Mouse (Mus musculus) liver, embryonic 15.5 days (tissue): Measurements from ENCODE around the gene Nedd1. TPM values are rescaled to one million over a fixed set of nuclear protein-coding genes. Genes with fewer than 3 reads are reported as not detected.

Source experiments
- ATAC-seq: fragments of 200-750 bp; cut with Nextera tagmentation; 2 replicates; pipeline ENCODE4 v1.8.0; 2017; ENCODE audit warnings: moderate number of reproducible peaks, mild to moderate bottlenecking, moderate library complexity; ENCODE audit not compliant: insufficient read depth
- H3K27ac ChIP-seq: fragments of 300-500 bp; sonication (generic); replicated peaks from 2 replicates; pipeline ENCODE4 v1.5.1; 2015; ENCODE audit warnings: mild to moderate bottlenecking, inconsistent platforms
- H3K27me3 ChIP-seq: fragments of 300-500 bp; sonication (generic); 2 replicates; pipeline ENCODE4 v1.6.1; 2015; ENCODE audit warnings: mild to moderate bottlenecking, inconsistent platforms
- H3K36me3 ChIP-seq: fragments of 300-500 bp; sonication (generic); replicated peaks from 2 replicates; pipeline ENCODE4 v1.6.1; 2015; ENCODE audit warnings: moderate library complexity, mild to moderate bottlenecking, inconsistent platforms
- H3K4me1 ChIP-seq: fragments of 300-500 bp; sonication (generic); replicated peaks from 2 replicates; pipeline ENCODE4 v1.6.1; 2015; ENCODE audit warnings: inconsistent platforms
- H3K4me2 ChIP-seq: fragments of 300-500 bp; sonication (generic); 2 replicates; pipeline ENCODE4 v1.6.1; 2015; ENCODE audit warnings: moderate library complexity, mild to moderate bottlenecking, inconsistent platforms
- H3K4me3 ChIP-seq: fragments of 300-500 bp; sonication (generic); replicated peaks from 2 replicates; pipeline ENCODE4 v1.5.1; 2015; ENCODE audit warnings: mild to moderate bottlenecking, inconsistent platforms
- H3K9ac ChIP-seq: fragments of 300-500 bp; sonication (generic); 2 replicates; pipeline ENCODE4 v1.6.1; 2015; ENCODE audit warnings: moderate library complexity, mild to moderate bottlenecking, inconsistent platforms
- H3K9me3 ChIP-seq: fragments of 300-500 bp; sonication (generic); replicated peaks from 2 replicates; pipeline ENCODE4 v1.6.1; 2016; ENCODE audit warnings: inconsistent platforms
- WGBS: fragments of 180-500 bp; shearing (Covaris S2); methylation state at CpG from one replicate; pipeline ENCODE4 v1.1.7; 2015; ENCODE audit warnings: mixed read lengths; ENCODE audit not compliant: insufficient replicate concordance; 5-methylcytosine and 5-hydroxymethylcytosine counted together
- polyA plus RNA-seq: library from polyadenylated mRNA; unstranded; fragments of >200 nt; fragmentation: Nextera tagmentation; extraction: Ambion mirVana; gene quantifications from 2 replicates; pipeline ENCODE4 v1.2.1, GENCODE M21; 2015

Nedd1 gene
- polyA plus RNA-seq, 1 experiment from 2014 or later = 23.7 TPM

DNA sequence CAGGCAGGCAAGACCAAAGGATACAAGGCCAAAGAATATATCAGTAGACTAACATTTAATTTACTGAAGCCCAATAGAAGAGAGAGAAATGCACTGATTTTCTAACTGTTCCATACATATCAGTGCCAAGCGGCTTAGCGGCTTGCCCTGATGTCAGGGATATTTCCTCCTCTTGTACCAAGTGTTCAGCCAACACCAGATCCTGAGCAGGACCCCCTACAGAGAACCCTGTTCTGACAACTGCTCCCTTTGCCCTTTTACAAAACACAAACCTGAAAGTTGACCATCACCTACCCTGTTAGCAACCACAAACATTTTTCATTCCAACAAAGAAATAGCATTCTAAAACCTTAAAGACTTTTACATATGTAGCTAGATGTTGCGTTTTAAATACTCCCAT, 71.0 kb downstream of the Nedd1 start:
- H3K36me3 ChIP-seq = no peaks in the 10 kb centered on the region
- no peak overlapping the region for H3K9ac ChIP-seq
- H3K4me3 ChIP-seq = no peak overlapping the region
- H3K27me3 ChIP-seq = no peaks in the 10 kb centered on the region
- no peak overlapping the region for H3K27ac ChIP-seq
- WGBS = 62% methylated on average over 3 of the region's 3 CpGs
- no peaks in the 10 kb centered on the region for H3K9me3 ChIP-seq
- no peak for ATAC-seq
- H3K4me2 ChIP-seq = no peak overlapping the region
- no peaks in the 10 kb centered on the region for H3K4me1 ChIP-seq

DNA sequence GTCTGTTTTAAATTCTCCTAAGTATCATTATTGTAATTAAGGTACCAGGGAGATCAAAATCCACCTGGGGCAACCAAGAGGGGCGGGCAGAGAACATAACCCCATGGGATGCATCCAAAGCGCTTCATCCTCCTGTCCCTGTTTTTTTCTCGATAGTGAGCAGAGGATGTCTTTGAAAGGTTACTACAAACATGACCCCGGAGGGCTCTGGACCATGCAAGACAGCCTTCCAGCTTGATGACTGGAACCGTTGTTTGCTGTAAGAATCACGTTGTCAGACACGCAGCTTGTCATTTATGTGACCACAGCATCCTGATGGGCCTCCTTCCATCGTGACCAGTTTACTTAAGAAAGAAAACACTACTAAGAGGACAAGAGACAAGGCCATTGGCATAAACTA, 73.1 kb downstream of the Nedd1 start:
- Histone ChIP-seq H3K9me3 (no peaks in the 10 kb centered on the region), H3K9ac (no peak overlapping the region), H3K36me3 (no peaks in the 10 kb centered on the region), H3K4me2 (no peak overlapping the region), H3K27ac (no peak overlapping the region), H3K27me3 (no peaks in the 10 kb centered on the region), H3K4me3 (no peak overlapping the region), H3K4me1 (no peaks in the 10 kb centered on the region)
- ATAC-seq = no peak
- WGBS = 56% methylated on average over 8 of the region's 8 CpGs

DNA sequence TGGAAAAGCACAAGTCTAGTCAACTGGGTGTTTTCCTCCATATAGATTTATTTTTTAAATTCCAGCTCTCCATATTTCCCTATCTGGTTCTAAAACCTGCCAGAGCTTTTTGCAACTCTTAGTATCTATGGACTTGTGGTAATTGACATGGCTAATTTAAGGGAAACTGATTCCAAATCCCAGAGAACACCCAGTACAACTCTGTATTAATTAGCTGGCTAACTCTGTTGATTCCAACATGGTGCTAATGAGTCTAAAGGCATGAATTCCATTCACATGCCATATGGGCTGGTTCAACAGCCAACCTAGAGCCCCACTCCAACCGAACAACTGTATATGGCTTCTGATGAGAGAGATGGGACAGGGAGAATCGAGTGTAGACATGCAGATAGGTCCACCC, 74.5 kb downstream of the Nedd1 start:
- no peak for ATAC-seq
- H3K4me3 ChIP-seq = no peak overlapping the region
- 44% methylated on average over 2 of the region's 2 CpGs for WGBS
- no peaks in the 10 kb centered on the region for H3K9me3 ChIP-seq
- H3K27ac ChIP-seq = no peak overlapping the region
- no peak overlapping the region for H3K9ac ChIP-seq
- H3K4me2 ChIP-seq = no peak overlapping the region
- H3K36me3 ChIP-seq = no peaks in the 10 kb centered on the region
- no peaks in the 10 kb centered on the region for H3K27me3 ChIP-seq
- H3K4me1 ChIP-seq = no peaks in the 10 kb centered on the region

DNA sequence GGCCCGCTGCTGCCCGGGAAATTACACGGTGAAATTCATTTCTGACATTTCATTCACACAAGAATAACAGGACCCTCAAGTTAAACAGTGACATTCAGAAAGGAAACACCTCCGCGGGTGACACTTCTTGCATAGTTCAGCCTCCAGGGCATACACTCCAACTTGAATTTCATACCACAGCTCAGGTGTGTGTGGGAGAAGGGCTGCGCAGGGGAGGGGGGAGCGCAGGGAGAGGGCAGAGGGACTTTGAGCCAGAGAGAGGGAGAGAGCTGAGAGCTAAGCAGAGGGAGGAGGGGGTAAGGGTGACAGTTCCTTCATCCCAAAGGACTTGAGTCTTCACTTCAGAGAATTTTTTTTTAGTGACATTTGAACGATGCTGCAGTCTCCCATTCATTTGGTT, 78.2 kb downstream of the Nedd1 start:
- no peak for ATAC-seq
- no peaks in the 10 kb centered on the region for H3K9me3 ChIP-seq
- H3K4me3 ChIP-seq = no peak overlapping the region
- 72% methylated on average over 8 of the region's 8 CpGs for WGBS
- H3K9ac ChIP-seq = no peak overlapping the region
- no peak overlapping the region for H3K4me2 ChIP-seq
- no peaks in the 10 kb centered on the region for H3K4me1 ChIP-seq
- H3K27me3 ChIP-seq = no peaks in the 10 kb centered on the region
- H3K27ac ChIP-seq = no peak overlapping the region
- H3K36me3 ChIP-seq = no peaks in the 10 kb centered on the region

DNA sequence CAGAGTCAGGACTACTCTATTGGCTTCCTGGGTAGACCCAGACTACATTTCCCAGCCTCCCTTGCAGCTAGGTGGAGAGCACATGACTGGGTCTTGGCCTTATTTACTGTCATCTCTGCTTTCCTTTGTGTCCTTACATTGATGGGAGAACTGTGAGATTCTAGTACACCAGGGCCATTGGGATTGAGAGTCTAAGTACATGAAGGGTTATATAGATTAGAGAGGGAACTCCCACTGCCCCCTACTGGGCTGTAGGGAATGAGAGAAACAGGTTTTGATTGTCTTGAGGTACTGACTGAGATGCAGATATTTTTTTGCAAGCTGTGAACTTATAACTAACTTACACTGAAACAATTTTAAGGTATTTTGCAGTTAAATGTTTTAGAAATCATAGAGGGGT, 81.2 kb downstream of the Nedd1 start:
- no peaks in the 10 kb centered on the region for H3K27me3 ChIP-seq
- no peak overlapping the region for H3K4me2 ChIP-seq
- ATAC-seq = no peak
- H3K4me1 ChIP-seq = no peaks in the 10 kb centered on the region
- H3K9me3 ChIP-seq = no peaks in the 10 kb centered on the region
- H3K9ac ChIP-seq = no peak overlapping the region
- H3K27ac ChIP-seq = no peak overlapping the region
- H3K36me3 ChIP-seq = no peaks in the 10 kb centered on the region
- no peak overlapping the region for H3K4me3 ChIP-seq
